Mouse (Mus musculus): ENCODE results near the gene Arrb1. TPM values are rescaled to one million over a fixed set of nuclear protein-coding genes. Genes with fewer than 3 reads are reported as not detected.

The Arrb1 gene
- polyA plus RNA-seq, 2 experiments, result 3.5 to 26.3 TPM

DNA sequence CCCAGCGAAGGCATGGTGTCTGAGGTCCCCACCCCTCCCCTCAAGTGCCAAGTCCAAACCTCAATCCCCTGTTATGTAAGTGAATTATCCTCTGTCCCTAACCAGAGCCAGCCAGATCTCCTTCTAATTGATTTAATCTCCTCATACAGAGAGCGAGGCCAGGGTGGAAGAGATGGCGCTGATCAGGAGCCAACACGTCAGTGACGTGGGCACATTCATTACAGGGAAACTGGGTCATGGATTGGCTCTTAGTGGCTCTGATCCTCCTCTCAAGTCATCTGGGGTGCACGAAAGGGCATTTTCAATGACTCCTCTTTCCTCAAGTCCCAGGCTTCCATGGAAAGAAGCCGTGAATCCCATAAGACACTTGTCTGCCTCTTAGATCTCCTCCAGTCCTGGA, 109.4 kb downstream of the Arrb1 start:
- 78% methylated on average over 7 of the region's 7 CpGs for WGBS
- no peak overlapping the region for H3K9ac ChIP-seq (ENCODE audit: low read depth, low read length, severe bottlenecking)
- H3K4me1 ChIP-seq (ENCODE audit: control insufficient read depth, insufficient read depth, low read length), result no peaks in the 10 kb centered on the region
- H3K27me3 ChIP-seq (ENCODE audit: control insufficient read depth, insufficient read depth, low read length), result no peaks in the 10 kb centered on the region
- H3K36me3 ChIP-seq (ENCODE audit: control insufficient read depth, insufficient read depth, low read length), result no peaks in the 10 kb centered on the region
- H3K4me2 ChIP-seq (replicated peaks; ENCODE audit: low read depth, low read length, severe bottlenecking), result no peak overlapping the region
- H3K27ac ChIP-seq (replicated peaks; ENCODE audit: low read depth, low read length), result no peak overlapping the region
- H3K9me3 ChIP-seq (ENCODE audit: control insufficient read depth, low read length), result no peaks in the 10 kb centered on the region
- ATAC-seq (ENCODE audit: low FRiP score, low read depth) (no peak), DNase-seq (ENCODE audit: low spot score) (no peak)
- H3K4me3 ChIP-seq (replicated peaks; ENCODE audit: low read length), result no peak overlapping the region
- no peak for TF ChIP-seq POLR2A (IDR thresholded peaks at IDR 0.05; ENCODE audit: borderline replicate concordance, extremely low read depth, insufficient read depth, insufficient read length)

DNA sequence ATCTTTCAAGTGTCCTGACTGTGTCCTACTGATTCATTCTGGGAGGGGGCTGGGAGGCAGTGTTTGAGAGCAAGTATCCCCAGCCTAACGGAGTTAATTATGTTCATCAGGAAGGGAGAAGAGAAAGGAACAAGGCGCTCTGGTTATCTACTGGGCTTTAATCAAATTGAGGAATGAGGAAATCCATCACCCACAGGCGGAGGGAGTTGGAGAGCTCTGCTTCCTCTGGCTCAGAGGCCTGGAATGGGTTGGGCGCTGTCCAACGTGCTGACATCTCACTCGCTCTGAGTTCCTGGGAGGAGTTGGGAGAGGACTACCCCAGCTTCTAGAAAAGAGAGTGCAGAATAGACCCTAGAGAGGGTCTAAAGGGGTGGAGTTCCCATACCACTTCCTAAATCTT, 113.4 kb downstream of the Arrb1 start:
- no peak overlapping the region for H3K9ac ChIP-seq (ENCODE audit: low read depth, low read length, severe bottlenecking)
- no peaks in the 10 kb centered on the region for H3K4me1 ChIP-seq (ENCODE audit: control insufficient read depth, insufficient read depth, low read length)
- peak; percentile 86 for DNase-seq (ENCODE audit: low spot score)
- H3K4me2 ChIP-seq (replicated peaks; ENCODE audit: low read depth, low read length, severe bottlenecking), result no peak overlapping the region
- H3K27me3 ChIP-seq (ENCODE audit: control insufficient read depth, insufficient read depth, low read length), result no peaks in the 10 kb centered on the region
- no peak for TF ChIP-seq POLR2A (IDR thresholded peaks at IDR 0.05; ENCODE audit: borderline replicate concordance, extremely low read depth, insufficient read depth, insufficient read length)
- no peaks in the 10 kb centered on the region for H3K36me3 ChIP-seq (ENCODE audit: control insufficient read depth, insufficient read depth, low read length)
- no peak for ATAC-seq (ENCODE audit: low FRiP score, low read depth)
- no peaks in the 10 kb centered on the region for H3K9me3 ChIP-seq (ENCODE audit: control insufficient read depth, low read length)
- 5% methylated on average over 6 of the region's 6 CpGs for whole genome bisulfite sequencing
- H3K4me3 ChIP-seq (replicated peaks; ENCODE audit: low read length), result no peak overlapping the region
- no peak overlapping the region for H3K27ac ChIP-seq (replicated peaks; ENCODE audit: low read depth, low read length)

DNA sequence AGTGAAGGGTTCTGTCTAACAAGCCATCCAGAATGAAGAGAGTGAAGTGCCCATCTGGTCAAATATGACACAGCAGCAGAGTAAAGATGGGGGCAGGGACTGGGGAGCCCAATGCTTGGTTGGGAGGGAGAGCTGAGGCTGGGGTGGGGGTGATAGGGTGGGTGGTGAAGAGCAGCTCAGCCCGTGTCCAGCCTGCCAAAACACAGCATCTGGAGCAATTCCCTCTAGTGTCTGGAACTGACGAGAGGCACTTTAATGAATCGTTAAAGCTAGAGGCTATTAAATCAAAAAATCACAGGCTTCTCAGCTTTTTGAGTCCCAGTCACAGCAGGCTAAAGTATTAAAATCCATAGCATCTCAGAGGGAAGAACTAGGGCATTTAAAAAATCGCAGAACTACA, 114.3 kb downstream of the Arrb1 start:
- TF ChIP-seq POLR2A (IDR thresholded peaks at IDR 0.05; ENCODE audit: borderline replicate concordance, extremely low read depth, insufficient read depth, insufficient read length), result no peak
- no peaks in the 10 kb centered on the region for H3K27me3 ChIP-seq (ENCODE audit: control insufficient read depth, insufficient read depth, low read length)
- no peak overlapping the region for H3K4me2 ChIP-seq (replicated peaks; ENCODE audit: low read depth, low read length, severe bottlenecking)
- H3K9me3 ChIP-seq (ENCODE audit: control insufficient read depth, low read length), result no peaks in the 10 kb centered on the region
- H3K36me3 ChIP-seq (ENCODE audit: control insufficient read depth, insufficient read depth, low read length), result no peaks in the 10 kb centered on the region
- DNase-seq (ENCODE audit: low spot score) (no peak), ATAC-seq (ENCODE audit: low FRiP score, low read depth) (no peak)
- 37% methylated on average over 4 of the region's 4 CpGs for WGBS
- H3K27ac ChIP-seq (replicated peaks; ENCODE audit: low read depth, low read length), result no peak overlapping the region
- no peaks in the 10 kb centered on the region for H3K4me1 ChIP-seq (ENCODE audit: control insufficient read depth, insufficient read depth, low read length)
- no peak overlapping the region for H3K4me3 ChIP-seq (replicated peaks; ENCODE audit: low read length)
- no peak overlapping the region for H3K9ac ChIP-seq (ENCODE audit: low read depth, low read length, severe bottlenecking)

DNA sequence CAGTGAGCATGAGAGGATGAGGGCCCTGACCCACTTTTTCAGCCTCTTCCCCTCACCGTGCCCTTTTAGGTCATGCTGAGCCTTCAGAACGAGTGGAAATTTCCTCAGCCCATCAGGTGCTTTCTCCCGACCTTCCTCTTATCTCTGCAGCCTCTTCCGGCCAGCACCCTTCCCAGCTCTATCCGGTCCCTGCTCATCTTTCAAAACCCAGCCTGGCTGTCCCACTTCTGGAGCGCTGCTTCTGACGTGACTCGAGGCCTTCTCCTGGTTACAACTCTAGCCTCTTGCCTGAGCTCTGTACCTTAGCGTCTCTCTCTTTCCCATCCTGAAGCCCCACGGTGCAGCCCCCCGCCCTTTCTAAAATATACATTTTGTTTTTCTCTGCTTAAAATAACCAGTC, 119.0 kb downstream of the Arrb1 start:
- no peak overlapping the region for H3K9ac ChIP-seq (ENCODE audit: low read depth, low read length, severe bottlenecking)
- H3K36me3 ChIP-seq (ENCODE audit: control insufficient read depth, insufficient read depth, low read length), result no peaks in the 10 kb centered on the region
- WGBS, result 80% methylated on average over 11 of the region's 11 CpGs
- H3K4me2 ChIP-seq (replicated peaks; ENCODE audit: low read depth, low read length, severe bottlenecking), result no peak overlapping the region
- no peak for ATAC-seq (ENCODE audit: low FRiP score, low read depth)
- H3K27ac ChIP-seq (replicated peaks; ENCODE audit: low read depth, low read length), result no peak overlapping the region
- no peaks in the 10 kb centered on the region for H3K9me3 ChIP-seq (ENCODE audit: control insufficient read depth, low read length)
- no peak for DNase-seq (ENCODE audit: low spot score)
- no peak for TF ChIP-seq POLR2A (IDR thresholded peaks at IDR 0.05; ENCODE audit: borderline replicate concordance, extremely low read depth, insufficient read depth, insufficient read length)
- H3K4me1 ChIP-seq (ENCODE audit: control insufficient read depth, insufficient read depth, low read length), result no peaks in the 10 kb centered on the region
- no peak overlapping the region for H3K4me3 ChIP-seq (replicated peaks; ENCODE audit: low read length)
- H3K27me3 ChIP-seq (ENCODE audit: control insufficient read depth, insufficient read depth, low read length), result no peaks in the 10 kb centered on the region

MicroRNAs within 50 kb of the gene (microRNA counts, 519-probe panel; counts per million panel counts)
- microRNA mmu-miR-326, result 2,181 counts per million, percentile 34 among the panel's probes with 10 or more counts

Small RNA genes lying within 50 kb of the gene (microRNA-seq; reads per million reads assigned to microRNA genes)
- gene Mir326, result 16.7 reads per million, percentile 26 among the genes with 10 or more reads in this experiment

Other genes with a start within 250 kb of the Arrb1 start
- gene Serpinh1, start 182.2 kb upstream of the Arrb1 start, polyA plus RNA-seq (2012; rRNA removed), result 1,525 and 1,858 TPM in 2 replicates
- gene Serpinh1, start 182.2 kb upstream of the Arrb1 start, polyA plus RNA-seq (2014; fragmentation: Nextera tagmentation; extraction: Ambion mirVana), result 790 and 834 TPM in 2 replicates
- gene Gdpd5, start 154.1 kb upstream of the Arrb1 start, polyA plus RNA-seq (2012; rRNA removed), result 14.5 and 21.0 TPM in 2 replicates
- 11.8 and 13.6 TPM in 2 replicates for gene Gdpd5, start 154.1 kb upstream of the Arrb1 start, polyA plus RNA-seq (2014; fragmentation: Nextera tagmentation; extraction: Ambion mirVana)
- 1.3 and 1.5 TPM in 2 replicates for gene Klhl35, start 69.5 kb upstream of the Arrb1 start, polyA plus RNA-seq (2012; rRNA removed)
- 1.5 and 1.8 TPM in 2 replicates for gene Klhl35, start 69.5 kb upstream of the Arrb1 start, polyA plus RNA-seq (2014; fragmentation: Nextera tagmentation; extraction: Ambion mirVana)
- gene Rps3, start 51.7 kb upstream of the Arrb1 start, polyA plus RNA-seq (2012; rRNA removed), result 1,060 and 1,221 TPM in 2 replicates
- gene Rps3, start 51.7 kb upstream of the Arrb1 start, polyA plus RNA-seq (2014; fragmentation: Nextera tagmentation; extraction: Ambion mirVana), result 903 and 945 TPM in 2 replicates
- gene Tpbgl, start 91.6 kb downstream of the Arrb1 start, polyA plus RNA-seq (2012; rRNA removed), result 0.73 and 0.86 TPM in 2 replicates
- 0.45 and 0.48 TPM in 2 replicates for gene Tpbgl, start 91.6 kb downstream of the Arrb1 start, polyA plus RNA-seq (2014; fragmentation: Nextera tagmentation; extraction: Ambion mirVana)
- gene Slco2b1, start 175.9 kb downstream of the Arrb1 start, polyA plus RNA-seq (2012; rRNA removed), result 4.7 and 5.6 TPM in 2 replicates
- 3.1 and 3.2 TPM in 2 replicates for gene Slco2b1, start 175.9 kb downstream of the Arrb1 start, polyA plus RNA-seq (2014; fragmentation: Nextera tagmentation; extraction: Ambion mirVana)
- gene Olfr520, start 194.8 kb downstream of the Arrb1 start, polyA plus RNA-seq (2012; rRNA removed), result 0.19 TPM in 1 of 2 replicates, not detected in the other
- not detected in 2 replicates for gene Olfr520, start 194.8 kb downstream of the Arrb1 start, polyA plus RNA-seq (2014; fragmentation: Nextera tagmentation; extraction: Ambion mirVana)
- gene Olfr521, start 228.0 kb downstream of the Arrb1 start, polyA plus RNA-seq (2012; rRNA removed), result not detected in 2 replicates
- not detected in 2 replicates for gene Olfr521, start 228.0 kb downstream of the Arrb1 start, polyA plus RNA-seq (2014; fragmentation: Nextera tagmentation; extraction: Ambion mirVana)